Mouse (Mus musculus) E14TG2a.4 (cell line): ENCODE measurements around the gene Tceal3.
"Not testable (repeated sequence)": the region's sequence is repeated elsewhere in the genome, so short reads cannot be mapped to it uniquely, and the experiment has no call there.

Experiments
- H3K27me3 ChIP-seq: 2 replicates; pipeline ENCODE4 v1.6.1; 2014; ENCODE audit warnings: low read length, control low read depth; ENCODE audit not compliant: insufficient read depth
- H3K36me3 ChIP-seq: 2 replicates; pipeline ENCODE4 v1.6.1; 2014; ENCODE audit warnings: low read length, control low read depth; ENCODE audit not compliant: insufficient read depth
- H3K4me1 ChIP-seq: replicated peaks from 2 replicates; pipeline ENCODE4 v1.6.1; 2014; ENCODE audit warnings: low read depth, low read length, control low read depth
- H3K4me3 ChIP-seq: replicated peaks from 2 replicates; pipeline ENCODE4 v1.5.1; 2014; ENCODE audit warnings: mild to moderate bottlenecking, low read length
- H3K9me3 ChIP-seq: 2 replicates; pipeline ENCODE4 v1.6.1; 2014; ENCODE audit warnings: low read length, control low read depth
- CTCF ChIP-seq: conservative IDR thresholded peaks from 2 replicates; pipeline ENCODE4 v1.5.1; 2014; ENCODE audit warnings: low read length
- NANOG ChIP-seq: IDR thresholded peaks from 2 replicates; pipeline ENCODE4 v1.6.1; 2014; ENCODE audit warnings: borderline replicate concordance, low read length, mixed read lengths
- POU5F1 ChIP-seq: IDR thresholded peaks from 2 replicates; pipeline ENCODE4 v1.6.1; 2014; ENCODE audit warnings: low read length, borderline replicate concordance

The Tceal3 gene

DNA sequence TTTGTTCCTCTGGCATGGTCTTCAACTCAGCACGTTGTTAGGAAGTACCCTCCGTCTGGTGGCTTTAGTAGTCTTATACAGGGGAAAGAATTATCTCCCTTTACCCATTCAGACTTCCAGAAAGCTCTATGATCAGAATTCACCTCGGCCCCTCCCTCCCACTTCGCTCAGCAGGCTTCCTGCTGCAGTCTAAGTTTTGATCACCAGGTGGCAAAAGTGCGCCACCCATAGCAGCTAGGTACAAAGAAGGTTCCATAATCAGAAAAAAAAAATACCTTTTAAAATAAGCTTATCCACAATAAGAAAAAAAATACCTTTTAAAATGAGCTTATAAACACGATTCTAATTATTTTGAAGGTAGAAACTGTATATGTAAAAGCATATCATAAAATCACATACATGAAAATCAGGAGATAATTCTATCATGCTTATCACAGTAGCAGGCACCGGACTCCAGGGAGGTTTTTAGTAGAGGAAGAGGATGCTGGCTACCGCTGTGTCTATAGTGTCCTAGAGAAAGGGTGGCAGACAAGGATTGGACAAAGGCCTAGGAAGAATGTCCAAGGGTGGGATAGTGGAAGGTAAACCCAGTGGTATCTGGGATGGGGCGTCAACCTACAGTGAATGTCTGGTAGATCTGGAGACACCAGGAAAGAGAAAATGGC lies 34.4 kb downstream of the Tceal3 start:
- Histone ChIP-seq H3K36me3 (no peaks in the 10 kb centered on the region), H3K27me3 (no peaks in the 10 kb centered on the region), H3K4me1 (no peaks in the 10 kb centered on the region), H3K4me3 (no peak overlapping the region), H3K9me3 (no peaks in the 10 kb centered on the region)
- no peak for TF ChIP-seq POU5F1
- TF ChIP-seq CTCF, result peak; percentile 19
- no peak for TF ChIP-seq NANOG

DNA sequence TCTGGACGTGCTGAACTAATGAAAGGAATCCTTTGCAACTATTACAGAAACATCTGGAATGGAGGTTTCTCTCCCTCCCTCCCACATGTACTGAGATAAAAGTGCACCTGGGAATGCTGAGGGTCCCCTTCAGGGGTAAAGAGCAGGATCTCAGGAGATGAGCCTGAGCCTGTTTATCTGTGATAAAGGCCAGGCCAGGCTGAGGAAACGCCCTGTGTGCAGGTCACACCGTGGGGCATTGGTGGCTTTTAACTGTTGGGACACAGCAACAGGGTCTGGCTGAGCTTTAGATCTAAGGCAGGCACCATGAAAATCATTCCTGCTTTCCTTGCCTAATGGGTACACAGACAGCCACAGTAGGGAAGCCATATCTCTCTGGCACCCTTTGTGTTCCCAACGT lies 35.3 kb downstream of the Tceal3 start:
- H3K27me3 ChIP-seq, result no peaks in the 10 kb centered on the region
- no peaks in the 10 kb centered on the region for H3K36me3 ChIP-seq
- H3K4me3 ChIP-seq, result no peak overlapping the region
- no peaks in the 10 kb centered on the region for H3K9me3 ChIP-seq
- TF ChIP-seq POU5F1, result no peak
- TF ChIP-seq NANOG, result no peak
- TF ChIP-seq CTCF, result no peak
- no peaks in the 10 kb centered on the region for H3K4me1 ChIP-seq

DNA sequence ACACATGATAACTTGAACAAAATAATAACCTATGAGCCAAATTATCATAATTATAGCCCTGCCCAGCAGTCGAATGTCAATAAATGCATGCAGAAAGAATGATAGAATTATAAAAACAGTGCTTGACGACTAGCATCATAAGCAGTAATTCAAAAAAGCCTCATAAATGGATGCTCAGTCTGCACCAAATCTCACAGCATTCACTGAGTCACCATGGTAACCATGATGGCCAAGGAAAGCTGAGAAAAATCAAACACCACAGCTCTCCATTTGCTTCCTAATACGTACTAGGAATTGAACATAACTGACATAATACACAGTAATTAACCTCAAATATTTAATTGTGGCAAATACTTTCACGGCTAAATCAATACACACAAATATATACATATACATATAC lies 44.5 kb downstream of the Tceal3 start:
- no peak for TF ChIP-seq CTCF
- no peak for TF ChIP-seq NANOG
- no peak for TF ChIP-seq POU5F1
- Histone ChIP-seq H3K4me3 (no peak overlapping the region), H3K27me3 (no peaks in the 10 kb centered on the region), H3K36me3 (no peaks in the 10 kb centered on the region), H3K4me1 (no peaks in the 10 kb centered on the region), H3K9me3 (no peaks in the 10 kb centered on the region)

DNA sequence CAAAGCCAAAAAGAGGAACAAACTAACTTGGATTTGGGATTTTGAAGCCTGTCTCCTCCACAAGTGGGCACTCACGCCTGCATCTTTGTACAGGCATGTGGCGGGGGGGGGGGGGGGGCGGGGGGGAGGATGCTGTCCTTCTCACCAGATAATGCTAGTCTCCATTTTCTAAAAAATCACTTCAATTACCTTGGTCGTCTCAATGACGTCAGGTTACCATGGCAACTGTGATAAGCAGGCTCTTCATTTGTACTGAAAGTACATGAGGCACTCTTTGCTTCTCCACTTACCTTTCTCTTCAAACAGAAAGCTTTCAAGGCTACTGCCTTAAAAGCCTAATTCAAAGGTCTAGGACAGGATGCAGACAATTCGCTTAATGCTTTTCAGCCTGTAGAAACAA lies 49.1 kb downstream of the Tceal3 start:
- Histone ChIP-seq H3K27me3 (no peaks in the 10 kb centered on the region), H3K4me3 (no peak overlapping the region), H3K36me3 (no peaks in the 10 kb centered on the region), H3K4me1 (no peaks in the 10 kb centered on the region), H3K9me3 (no peaks in the 10 kb centered on the region)
- TF ChIP-seq NANOG (no peak), POU5F1 (no peak), CTCF (no peak)

DNA sequence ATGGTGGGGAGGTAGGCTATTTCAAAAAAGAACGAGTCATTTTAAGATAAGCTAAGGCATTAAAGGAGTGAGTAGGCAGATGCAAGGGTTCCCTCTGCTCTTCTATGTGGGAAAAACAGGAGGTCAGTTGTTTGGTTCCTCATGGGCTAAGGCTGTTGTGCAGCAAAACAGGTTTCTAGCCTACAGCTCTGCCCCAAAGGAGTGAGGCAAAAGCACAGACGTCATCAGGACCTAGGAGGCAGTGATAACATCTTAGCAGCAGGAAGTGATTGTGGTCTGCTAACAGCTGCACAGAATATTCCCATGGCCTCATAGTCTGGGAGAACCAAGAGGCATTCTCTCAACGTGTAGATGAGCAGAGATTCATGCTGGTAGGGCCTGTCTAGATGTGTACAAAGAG lies 55.2 kb downstream of the Tceal3 start:
- not testable (repeated sequence) for H3K27me3 ChIP-seq, H3K9me3 ChIP-seq, H3K4me3 ChIP-seq, H3K4me1 ChIP-seq, H3K36me3 ChIP-seq

DNA sequence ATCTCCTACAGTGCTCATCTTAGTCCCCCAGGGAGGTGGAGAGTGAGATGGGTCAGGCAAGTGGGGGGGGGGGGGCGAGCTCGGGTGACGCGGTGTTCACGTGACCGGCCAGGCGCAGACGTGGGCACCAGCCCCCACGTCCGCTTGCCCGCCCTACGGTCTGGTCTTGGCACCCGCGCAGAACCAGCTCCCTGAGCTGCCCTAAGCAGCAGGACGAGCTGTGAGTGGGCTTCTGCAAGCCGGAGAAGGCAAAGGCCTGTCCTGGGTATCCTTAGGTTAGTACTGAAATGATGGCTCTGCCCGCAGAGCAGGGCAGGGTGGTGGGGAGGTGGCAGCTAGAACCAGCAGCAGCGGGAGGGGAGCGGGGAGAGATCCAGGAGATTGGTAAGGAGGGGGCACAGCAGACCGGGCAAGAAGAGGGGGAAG lies 75.7 kb downstream of the Tceal3 start:
- Histone ChIP-seq H3K36me3 (no peaks in the 10 kb centered on the region), H3K27me3 (peaks cover 3% of the 10 kb centered on the region; the same call in 1 of the 2 replicates), H3K9me3 (no peaks in the 10 kb centered on the region), H3K4me1 (no peaks in the 10 kb centered on the region), H3K4me3 (peak overlapping the region; percentile 64)
- TF ChIP-seq CTCF, result no peak
- TF ChIP-seq NANOG, result no peak
- TF ChIP-seq POU5F1, result no peak

DNA sequence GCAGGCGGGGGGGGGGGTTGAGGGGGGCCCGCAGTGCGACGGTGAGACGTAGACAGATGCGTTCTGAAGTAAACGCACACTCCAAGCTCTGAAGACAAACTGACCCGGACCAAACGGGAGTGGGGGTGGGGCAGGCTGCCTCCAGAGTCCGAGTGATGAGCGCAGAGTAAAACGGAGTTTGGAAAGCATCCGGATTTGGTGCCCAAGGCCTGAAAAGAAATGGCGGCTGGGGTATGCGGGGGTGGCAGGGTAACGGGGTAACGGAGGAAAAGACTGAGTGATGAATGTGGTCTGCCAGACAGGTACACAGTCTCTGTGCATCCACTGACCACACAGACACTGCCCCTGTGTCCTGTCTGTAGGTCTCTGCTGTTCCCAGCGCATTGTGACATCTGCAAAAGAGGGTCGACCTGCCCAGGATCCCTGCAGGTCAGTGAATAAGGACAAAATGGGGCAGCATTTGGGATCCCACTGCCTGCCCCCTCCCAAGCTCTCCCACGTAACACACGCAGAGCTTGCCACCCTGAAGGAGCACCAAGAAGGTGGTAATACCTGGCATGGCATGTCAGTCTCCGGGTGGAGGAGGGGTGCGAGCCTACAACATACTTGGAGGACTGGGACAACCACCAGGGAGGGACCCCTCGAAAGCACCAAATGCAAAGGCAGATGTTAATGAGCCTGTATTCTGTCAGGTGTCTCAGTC lies 76.3 kb downstream of the Tceal3 start:
- H3K36me3 ChIP-seq, H3K27me3 ChIP-seq, H3K4me1 ChIP-seq, H3K9me3 ChIP-seq: not testable (repeated sequence)
- H3K4me3 ChIP-seq, result peak overlapping the region; percentile 64

DNA sequence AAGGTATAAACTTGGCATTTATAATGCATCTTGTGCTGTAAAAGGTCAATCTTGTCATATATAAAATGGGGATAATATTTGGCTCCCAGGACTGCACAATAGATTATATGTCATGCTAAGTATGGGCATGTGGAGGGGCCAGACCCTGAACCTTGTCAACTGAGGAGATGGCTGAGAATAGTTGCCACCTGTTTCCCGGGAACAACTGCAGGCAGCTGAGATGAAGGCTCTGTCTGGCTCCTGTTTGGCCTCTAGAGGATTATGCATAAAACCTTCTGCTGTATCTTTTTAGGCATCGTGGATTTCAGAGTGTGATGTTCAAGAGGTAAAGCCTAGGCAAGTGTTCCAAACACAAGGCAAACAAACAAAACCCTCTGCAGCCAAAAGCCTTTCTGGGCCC lies 78.2 kb downstream of the Tceal3 start:
- TF ChIP-seq NANOG (no peak), CTCF (no peak), POU5F1 (no peak)
- Histone ChIP-seq H3K27me3 (peaks cover 3% of the 10 kb centered on the region; the same call in 1 of the 2 replicates), H3K36me3 (no peaks in the 10 kb centered on the region), H3K4me3 (no peak overlapping the region), H3K4me1 (no peaks in the 10 kb centered on the region), H3K9me3 (no peaks in the 10 kb centered on the region)

DNA sequence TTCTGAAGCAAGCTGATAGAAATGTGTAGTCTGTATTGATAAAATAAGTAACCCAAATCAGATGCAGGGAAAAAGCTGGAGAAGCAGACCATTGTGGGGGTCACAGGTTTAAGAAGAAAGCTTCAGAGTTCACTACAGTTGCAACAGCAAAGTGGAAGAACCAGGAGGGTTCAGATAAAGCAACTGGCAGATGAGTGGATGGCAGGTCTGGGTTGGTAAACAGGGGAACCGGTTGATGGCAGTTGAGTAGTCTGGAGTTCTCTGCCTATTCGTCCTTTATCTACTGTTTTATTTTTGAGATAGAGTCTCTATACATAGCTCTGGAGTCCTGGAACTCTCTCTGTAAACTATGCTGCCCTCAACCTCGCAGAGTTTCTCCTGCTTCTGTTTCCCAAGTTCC lies 90.3 kb downstream of the Tceal3 start:
- Histone ChIP-seq H3K9me3 (0 out of 2 replicates have a peak, but pooled peaks cover 3% of the 10 kb centered on the region), H3K4me3 (no peak overlapping the region), H3K36me3 (no peaks in the 10 kb centered on the region), H3K27me3 (no peaks in the 10 kb centered on the region), H3K4me1 (no peaks in the 10 kb centered on the region)
- TF ChIP-seq CTCF (no peak), NANOG (no peak), POU5F1 (no peak)

DNA sequence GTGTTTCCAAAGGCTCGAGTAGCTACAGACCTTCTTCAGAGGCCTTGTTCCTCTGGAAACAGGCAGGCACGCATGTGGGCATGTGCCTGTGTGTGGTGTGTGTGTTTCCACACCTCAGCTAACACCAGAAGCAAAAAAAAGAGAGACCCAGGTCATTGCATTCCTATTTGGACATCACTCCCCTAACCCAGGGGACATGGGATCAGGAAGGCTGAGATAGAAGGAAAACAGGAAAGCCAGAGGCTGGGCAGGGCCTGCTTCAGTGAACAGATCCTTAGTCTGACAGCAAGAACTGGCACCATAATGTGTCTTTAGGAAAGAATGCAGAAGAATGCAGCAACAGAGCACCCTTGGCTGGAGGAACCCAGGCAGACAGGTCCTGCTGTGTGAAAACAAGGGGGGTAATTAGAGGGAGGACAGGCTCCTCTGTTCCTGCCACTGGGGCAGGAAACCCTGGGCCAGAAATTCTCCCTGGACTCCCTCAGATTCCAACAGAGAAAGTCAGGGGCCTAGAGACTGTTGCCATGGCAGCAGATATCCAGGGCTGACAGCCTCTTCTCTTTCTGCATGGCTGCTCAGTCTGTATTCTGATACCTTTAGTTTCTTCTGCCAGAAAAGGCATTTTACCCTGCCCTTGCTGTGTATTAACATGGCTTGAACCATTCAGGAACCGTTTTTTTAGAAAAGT lies 101.1 kb downstream of the Tceal3 start:
- not testable (repeated sequence) for H3K4me1 ChIP-seq, H3K9me3 ChIP-seq, H3K36me3 ChIP-seq, H3K4me3 ChIP-seq, H3K27me3 ChIP-seq
